Mouse (Mus musculus) liver, embryonic 12.5 days (tissue): Measurements from ENCODE around the gene A830005F24Rik. TPM values are rescaled to one million over a fixed set of nuclear protein-coding genes. Genes with fewer than 3 reads are reported as not detected.

Experiments
- ATAC-seq: fragments of 200-750 bp; cut with Nextera tagmentation; 2 replicates; pipeline ENCODE4 v1.8.0; 2017; ENCODE audit warnings: moderate number of reproducible peaks, mild to moderate bottlenecking, moderate library complexity
- H3K27ac ChIP-seq: fragments of 300-500 bp; sonication (generic); 2 replicates; pipeline ENCODE4 v1.5.1; 2016; ENCODE audit warnings: mild to moderate bottlenecking
- H3K27me3 ChIP-seq: fragments of 300-500 bp; sonication (generic); replicated peaks from 2 replicates; pipeline ENCODE4 v1.6.1; 2016; ENCODE audit warnings: mild to moderate bottlenecking, moderate library complexity
- H3K36me3 ChIP-seq: fragments of 300-500 bp; sonication (generic); 2 replicates; pipeline ENCODE4 v1.6.1; 2016; ENCODE audit warnings: mild to moderate bottlenecking, moderate library complexity
- H3K4me1 ChIP-seq: fragments of 300-500 bp; sonication (generic); 2 replicates; pipeline ENCODE4 v1.6.1; 2016
- H3K4me2 ChIP-seq: fragments of 300-500 bp; sonication (generic); 2 replicates; pipeline ENCODE4 v1.6.1; 2016; ENCODE audit warnings: mild to moderate bottlenecking, moderate library complexity
- H3K4me3 ChIP-seq: fragments of 300-500 bp; sonication (generic); 2 replicates; pipeline ENCODE4 v1.5.1; 2016; ENCODE audit warnings: mild to moderate bottlenecking, moderate library complexity
- H3K9ac ChIP-seq: fragments of 300-500 bp; sonication (generic); 2 replicates; pipeline ENCODE4 v1.6.1; 2016; ENCODE audit warnings: mild to moderate bottlenecking, moderate library complexity
- H3K9me3 ChIP-seq: fragments of 300-500 bp; sonication (generic); replicated peaks from 2 replicates; pipeline ENCODE4 v1.6.1; 2016; ENCODE audit warnings: mild to moderate bottlenecking, moderate library complexity
- WGBS: fragments of 180-500 bp; shearing (Covaris S2); methylation state at CpG from one replicate; pipeline ENCODE4 v1.1.7; 2016; ENCODE audit not compliant: insufficient replicate concordance; 5-methylcytosine and 5-hydroxymethylcytosine counted together
- polyA plus RNA-seq: library from polyadenylated mRNA; unstranded; fragments of >200 nt; fragmentation: Nextera tagmentation; extraction: Ambion mirVana; gene quantifications from 2 replicates; pipeline ENCODE4 v1.2.1, GENCODE M21; 2016

A830005F24Rik gene
- 0.32 and 0.35 TPM in 2 replicates for polyA plus RNA-seq

DNA sequence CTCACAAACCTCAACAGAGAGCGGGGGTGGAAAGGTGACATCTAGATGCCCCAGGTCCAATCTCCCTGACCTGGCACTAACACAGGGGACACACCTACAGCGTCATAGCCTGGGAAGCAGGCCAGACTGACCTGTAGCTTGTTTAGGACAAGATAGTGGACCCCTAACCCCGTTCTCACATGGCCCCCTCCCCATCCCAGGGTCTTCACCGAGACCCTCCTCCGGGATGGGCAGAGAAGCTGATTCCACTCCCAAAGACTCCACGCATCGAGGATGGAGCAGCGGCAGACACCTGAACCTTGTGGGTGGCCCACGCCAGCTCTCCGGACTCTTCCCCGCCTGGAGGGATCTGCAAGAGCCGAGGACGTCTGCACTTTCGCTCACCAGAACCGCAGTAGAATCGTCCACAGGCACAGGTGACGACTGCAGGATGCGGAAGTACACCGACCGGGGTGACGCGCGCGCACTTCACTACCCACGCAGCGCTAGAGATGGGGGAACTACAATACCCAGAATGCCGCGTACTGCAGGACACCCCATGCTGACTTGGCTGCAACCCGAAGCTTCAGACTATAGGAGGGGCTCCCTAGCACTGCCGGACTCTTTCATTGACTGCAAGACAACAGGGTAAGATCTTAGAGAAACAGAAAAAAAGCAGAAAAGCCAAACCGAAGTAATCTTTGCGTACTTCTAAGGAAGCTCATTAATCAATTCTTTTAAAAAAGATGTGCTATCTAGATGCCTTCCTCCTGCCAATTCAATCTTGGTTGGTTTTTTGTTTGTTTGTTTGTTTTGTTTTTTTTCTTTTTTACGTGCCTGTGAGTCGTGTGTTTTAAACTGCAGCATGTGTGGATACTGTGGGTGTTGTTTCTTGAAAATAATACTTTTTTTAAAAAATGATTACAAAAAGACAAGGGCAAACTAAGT lies at the start of gene A830005F24Rik, which contains the start of gene Zfp169:
A830005F24Rik (plus strand) TSS at position 568 of the 927 bp plus-strand sequence.
Zfp169 (minus strand) TSS at position 449 of the 927 bp plus-strand sequence.
- no peaks in the 10 kb centered on the region for H3K36me3 ChIP-seq
- 2% methylated on average over 34 of the region's 34 CpGs for WGBS
- peak within 1 kb of the TSS; percentile 77 for H3K4me3 ChIP-seq
- peak; percentile 99 for ATAC-seq
- peaks cover 19% of the 10 kb centered on the region for H3K4me1 ChIP-seq
- peak within 1 kb of the TSS; percentile 82 for H3K9ac ChIP-seq
- no peak within 1 kb of the TSS for H3K27ac ChIP-seq
- H3K27me3 ChIP-seq = 0 out of 2 replicates have a peak, but pooled peaks cover under 1% of the 10 kb centered on the region
- peak within 1 kb of the TSS; percentile 83 for H3K4me2 ChIP-seq
- H3K9me3 ChIP-seq = no peaks in the 10 kb centered on the region

DNA sequence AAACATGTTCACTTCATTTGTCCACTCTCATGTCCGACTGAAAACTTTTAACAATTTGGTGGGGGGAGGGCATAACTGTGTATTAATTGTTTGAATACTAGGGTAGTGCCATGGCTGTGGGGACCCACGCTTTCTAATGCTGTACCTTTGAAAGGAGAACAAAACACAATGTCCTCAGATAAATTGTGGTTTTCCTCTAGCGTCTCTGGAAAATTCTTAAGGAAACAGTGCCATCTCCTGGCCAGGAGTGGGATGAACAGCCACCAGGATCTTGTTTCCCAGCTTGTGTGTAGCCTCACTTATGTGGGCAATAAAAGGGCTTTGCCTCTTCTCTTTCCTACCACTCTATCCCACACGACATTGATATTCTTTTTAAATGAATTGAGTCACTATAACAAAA lies 49.2 kb upstream of the A830005F24Rik start:
- Histone ChIP-seq H3K9ac (no peak overlapping the region), H3K9me3 (no peaks in the 10 kb centered on the region), H3K36me3 (no peaks in the 10 kb centered on the region), H3K27me3 (peaks cover 8% of the 10 kb centered on the region; the same call in 1 of the 2 replicates), H3K4me1 (no peaks in the 10 kb centered on the region), H3K27ac (no peak overlapping the region), H3K4me3 (no peak overlapping the region), H3K4me2 (no peak overlapping the region)
- WGBS = 13% methylated on average over 4 of the region's 4 CpGs
- no peak for ATAC-seq

DNA sequence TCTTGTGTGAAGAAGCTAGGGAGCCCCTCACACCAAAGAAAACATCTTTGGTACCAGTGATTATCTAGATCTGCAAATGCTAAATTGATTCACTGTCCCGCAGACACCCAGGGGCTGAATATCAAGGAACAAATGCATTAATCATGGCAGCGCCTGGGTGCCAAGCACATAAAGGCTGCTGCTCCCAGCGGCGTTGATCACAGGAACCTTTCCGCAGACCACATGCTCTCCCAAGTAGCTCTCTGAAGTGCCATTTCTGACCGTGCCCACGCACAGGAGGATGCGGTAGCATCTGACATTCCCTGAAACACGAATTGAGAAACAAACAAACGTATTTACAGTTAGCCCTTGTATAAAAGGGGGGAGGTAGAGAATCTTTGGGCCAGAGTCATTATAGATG lies 47.2 kb upstream of the A830005F24Rik start:
- H3K9ac ChIP-seq = no peak overlapping the region
- H3K27ac ChIP-seq = no peak overlapping the region
- H3K4me1 ChIP-seq = no peaks in the 10 kb centered on the region
- no peaks in the 10 kb centered on the region for H3K9me3 ChIP-seq
- H3K27me3 ChIP-seq = peaks cover 8% of the 10 kb centered on the region; the same call in 1 of the 2 replicates
- H3K4me3 ChIP-seq = no peak overlapping the region
- 57% methylated on average over 10 of the region's 10 CpGs for WGBS
- no peaks in the 10 kb centered on the region for H3K36me3 ChIP-seq
- no peak overlapping the region for H3K4me2 ChIP-seq
- ATAC-seq = no peak

DNA sequence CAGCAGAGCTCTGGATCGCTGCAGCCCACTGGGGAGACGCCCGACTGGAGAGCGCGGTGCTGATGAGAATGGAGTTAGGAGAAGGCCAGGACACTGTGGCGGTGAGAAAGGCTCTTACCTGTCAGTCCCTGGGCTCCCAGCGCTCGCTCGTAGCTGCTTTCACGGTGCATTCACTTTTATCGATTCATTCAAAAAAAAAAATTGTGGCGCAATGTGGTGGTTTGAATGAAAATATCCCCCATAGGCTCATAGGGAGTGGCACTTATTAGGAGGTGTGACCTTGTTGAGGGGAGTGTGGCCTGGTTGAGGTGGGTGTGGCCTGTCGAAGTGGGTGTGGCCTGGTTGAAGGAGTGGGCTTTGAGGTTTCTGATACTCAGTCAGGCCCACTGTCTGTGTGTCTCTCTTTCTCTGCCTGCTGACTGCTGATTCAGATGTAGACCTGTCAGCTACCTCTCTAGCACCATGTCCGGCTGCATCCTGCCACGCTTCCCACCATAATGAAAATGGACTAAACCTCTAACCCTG lies 44.7 kb upstream of the A830005F24Rik start:
- no peak overlapping the region for H3K4me2 ChIP-seq
- no peak for ATAC-seq
- peaks cover 8% of the 10 kb centered on the region; the same call in 1 of the 2 replicates for H3K27me3 ChIP-seq
- 56% methylated on average over 15 of the region's 15 CpGs for WGBS
- H3K4me1 ChIP-seq = no peaks in the 10 kb centered on the region
- no peak overlapping the region for H3K27ac ChIP-seq
- H3K9ac ChIP-seq = no peak overlapping the region
- no peaks in the 10 kb centered on the region for H3K36me3 ChIP-seq
- no peak overlapping the region for H3K4me3 ChIP-seq
- H3K9me3 ChIP-seq = no peaks in the 10 kb centered on the region

DNA sequence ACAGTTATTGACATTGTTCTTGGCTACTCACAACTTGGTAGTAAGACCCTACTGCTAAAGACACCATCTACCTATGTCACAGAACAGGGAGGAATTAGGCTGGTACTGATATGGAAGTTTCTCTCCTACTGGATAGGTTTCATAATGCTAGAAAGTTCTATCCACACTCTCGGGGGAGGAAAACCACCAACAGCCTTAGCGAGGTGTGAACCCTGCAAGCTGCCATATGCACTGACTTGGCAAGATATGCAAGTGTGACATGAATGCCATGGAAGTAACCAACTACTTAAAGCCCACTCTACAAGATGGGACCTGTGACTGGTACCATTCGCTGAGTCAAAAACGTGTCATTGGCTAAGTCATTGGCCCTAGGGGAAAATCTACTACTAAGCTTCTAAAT lies 29.8 kb upstream of the A830005F24Rik start:
- H3K9ac ChIP-seq = no peak overlapping the region
- WGBS = 80% methylated on average over 4 of the region's 4 CpGs
- H3K4me1 ChIP-seq = no peaks in the 10 kb centered on the region
- no peak overlapping the region for H3K27ac ChIP-seq
- ATAC-seq = no peak
- peaks cover 15% of the 10 kb centered on the region for H3K36me3 ChIP-seq
- no peaks in the 10 kb centered on the region for H3K9me3 ChIP-seq
- H3K4me3 ChIP-seq = no peak overlapping the region
- no peak overlapping the region for H3K4me2 ChIP-seq
- H3K27me3 ChIP-seq = no peaks in the 10 kb centered on the region

DNA sequence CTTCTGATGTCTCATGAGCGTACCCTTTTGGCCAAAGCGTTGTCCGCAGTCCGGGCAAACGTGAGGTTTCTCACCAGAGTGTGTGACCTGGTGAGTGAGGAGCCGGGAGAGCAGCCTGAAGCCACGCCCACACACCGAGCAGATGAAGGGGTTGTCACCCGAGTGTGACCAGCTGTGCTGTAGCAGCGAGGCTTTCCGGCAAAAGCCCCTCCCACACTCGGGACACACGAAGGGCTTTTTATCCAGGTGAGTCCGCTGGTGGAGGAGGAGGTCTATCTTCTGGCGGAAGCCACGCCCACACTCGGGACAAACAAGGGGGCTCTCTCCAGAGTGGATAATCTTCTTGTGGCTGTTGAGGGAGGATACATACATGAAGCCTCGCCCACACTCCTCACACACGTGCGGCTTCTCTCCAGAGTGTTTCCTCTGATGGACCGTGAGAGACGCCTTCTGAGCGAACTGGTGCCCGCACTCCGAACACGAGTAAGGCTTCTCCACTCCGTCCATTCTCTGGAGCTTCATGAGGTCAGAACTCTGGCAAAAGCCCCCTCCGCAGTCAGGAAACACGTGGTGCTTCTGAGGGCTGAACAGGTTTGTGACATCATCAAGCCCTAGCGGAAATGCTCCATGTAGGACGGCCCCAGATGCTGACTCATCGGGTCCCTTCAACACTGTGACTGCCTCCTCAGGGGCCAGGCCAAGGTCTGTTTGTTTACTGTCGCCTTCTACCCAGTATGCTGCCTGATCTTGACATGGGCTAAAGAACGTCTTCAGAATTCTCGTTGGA lies 22.8 kb upstream of the A830005F24Rik start:
- H3K9me3 ChIP-seq = no peaks in the 10 kb centered on the region; the same call in 1 of the 2 replicates
- H3K36me3 ChIP-seq = peaks cover 74% of the 10 kb centered on the region
- WGBS = 87% methylated on average over 35 of the region's 35 CpGs

DNA sequence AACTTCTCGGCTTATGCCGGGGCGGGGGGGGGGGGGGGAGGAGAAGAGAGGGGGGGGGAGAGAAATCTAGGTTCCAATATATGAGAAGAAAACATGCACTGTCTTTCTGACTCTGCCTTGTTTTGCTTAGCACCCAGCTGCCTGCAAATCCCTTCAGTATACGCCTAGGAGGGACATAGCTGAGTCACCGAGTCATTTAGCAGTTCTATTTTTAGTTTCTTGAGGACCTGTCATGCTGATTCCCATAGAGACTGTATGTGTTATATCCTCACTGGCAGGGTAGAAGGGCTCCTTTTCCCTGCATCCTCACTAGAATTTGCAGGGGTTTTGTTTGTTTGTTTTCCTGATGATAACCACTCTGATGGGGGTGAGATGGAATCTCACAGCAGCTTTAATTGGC lies 20.2 kb upstream of the A830005F24Rik start:
- Histone ChIP-seq H3K4me2 (no peak overlapping the region), H3K4me3 (no peak overlapping the region), H3K9ac (no peak overlapping the region), H3K9me3 (peaks cover 3% of the 10 kb centered on the region; the same call in 1 of the 2 replicates), H3K36me3 (peaks cover 78% of the 10 kb centered on the region), H3K4me1 (no peaks in the 10 kb centered on the region), H3K27me3 (no peaks in the 10 kb centered on the region), H3K27ac (no peak overlapping the region)
- no peak for ATAC-seq
- WGBS = 61% methylated on average over 5 of the region's 5 CpGs

More for the DNA sequence above, 22.8 kb upstream of the A830005F24Rik start:
- Histone ChIP-seq H3K27me3 (no peaks in the 10 kb centered on the region), H3K4me1 (no peaks in the 10 kb centered on the region), H3K9ac (no peak overlapping the region), H3K27ac (no peak overlapping the region), H3K4me2 (no peak overlapping the region), H3K4me3 (no peak overlapping the region)
- ATAC-seq = no peak

DNA sequence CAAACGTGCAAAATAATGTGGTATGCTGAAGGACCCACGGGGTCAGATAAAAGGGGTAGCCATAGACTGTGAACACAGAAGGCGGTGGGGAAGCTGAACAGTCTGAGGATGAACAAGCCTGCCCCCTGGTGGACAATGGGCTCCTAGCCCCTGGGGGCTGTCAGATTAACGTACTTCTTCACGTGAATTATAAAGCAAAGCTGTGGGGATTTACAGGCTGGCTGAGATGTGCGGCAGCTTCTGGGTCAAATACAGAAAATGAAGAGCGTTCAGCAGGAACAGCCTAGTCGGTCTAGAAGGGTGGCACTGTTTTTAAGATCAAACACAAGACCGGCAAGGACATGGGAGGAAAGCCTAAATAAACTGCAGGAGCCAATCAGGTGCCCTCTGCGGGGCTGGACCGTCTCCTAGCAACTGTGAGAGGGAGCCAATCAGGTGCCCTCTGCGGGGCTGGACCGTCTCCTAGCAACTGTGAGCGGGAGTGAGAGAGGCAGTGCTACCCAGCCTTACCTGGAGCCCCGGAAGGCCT lies 15.6 kb upstream of the A830005F24Rik start:
- Histone ChIP-seq H3K4me3 (no peak overlapping the region), H3K4me2 (no peak overlapping the region)
- 49% methylated on average over 15 of the region's 15 CpGs for WGBS

DNA sequence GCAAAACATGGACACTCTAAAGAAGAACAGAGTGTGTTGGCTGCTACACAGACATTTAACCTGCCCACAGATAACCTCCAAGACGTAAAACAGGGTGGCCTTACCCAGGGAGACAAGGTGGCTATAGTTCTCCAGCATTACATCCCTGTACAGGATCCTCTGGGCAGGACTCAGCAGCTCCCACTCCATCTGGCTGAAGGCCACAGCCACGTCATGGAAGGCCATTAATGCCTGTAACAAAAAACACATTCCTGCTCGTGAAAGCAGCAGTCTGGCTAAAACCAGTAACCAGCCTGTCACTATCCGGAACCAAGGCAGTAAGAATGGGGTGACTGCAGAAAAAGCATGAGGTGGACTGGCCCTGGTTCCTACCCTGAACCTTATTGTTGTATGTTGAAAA lies 14.7 kb upstream of the A830005F24Rik start:
- 70% methylated on average over 4 of the region's 4 CpGs for WGBS
- Histone ChIP-seq H3K4me2 (no peak overlapping the region), H3K4me3 (no peak overlapping the region), H3K27ac (no peak overlapping the region), H3K27me3 (no peaks in the 10 kb centered on the region), H3K9me3 (peaks cover 7% of the 10 kb centered on the region; the same call in 1 of the 2 replicates), H3K9ac (no peak overlapping the region), H3K4me1 (no peaks in the 10 kb centered on the region), H3K36me3 (peaks cover 47% of the 10 kb centered on the region)
- no peak for ATAC-seq

More for the DNA sequence above, 15.6 kb upstream of the A830005F24Rik start:
- Histone ChIP-seq H3K9ac (no peak overlapping the region), H3K4me1 (no peaks in the 10 kb centered on the region), H3K27me3 (no peaks in the 10 kb centered on the region), H3K36me3 (peaks cover 46% of the 10 kb centered on the region), H3K27ac (no peak overlapping the region), H3K9me3 (0 out of 2 replicates have a peak, but pooled peaks cover 3% of the 10 kb centered on the region)
- 0 out of 2 replicates have a peak, but pooled peaks have one; percentile 49 for ATAC-seq

DNA sequence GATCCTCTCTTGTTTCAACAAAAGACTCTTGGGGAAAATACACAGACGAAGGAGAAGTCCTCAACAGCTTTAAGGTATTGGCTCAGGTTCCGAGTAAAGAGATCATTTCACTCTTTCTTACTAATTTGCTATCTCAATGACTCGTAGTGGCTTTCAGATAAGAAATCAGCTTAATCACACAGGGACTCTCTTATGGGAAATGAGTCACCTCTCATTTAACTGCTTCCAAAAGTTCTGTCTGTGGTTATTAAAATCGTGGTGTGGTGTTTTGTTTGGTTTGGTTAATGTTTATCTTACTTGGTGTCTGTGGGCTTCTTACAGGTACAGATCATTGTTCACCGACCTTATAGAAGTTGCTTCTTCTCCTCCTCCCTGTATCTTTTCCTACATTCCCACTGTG lies 10.9 kb upstream of the A830005F24Rik start:
- H3K4me3 ChIP-seq = no peak overlapping the region
- ATAC-seq = no peak

DNA sequence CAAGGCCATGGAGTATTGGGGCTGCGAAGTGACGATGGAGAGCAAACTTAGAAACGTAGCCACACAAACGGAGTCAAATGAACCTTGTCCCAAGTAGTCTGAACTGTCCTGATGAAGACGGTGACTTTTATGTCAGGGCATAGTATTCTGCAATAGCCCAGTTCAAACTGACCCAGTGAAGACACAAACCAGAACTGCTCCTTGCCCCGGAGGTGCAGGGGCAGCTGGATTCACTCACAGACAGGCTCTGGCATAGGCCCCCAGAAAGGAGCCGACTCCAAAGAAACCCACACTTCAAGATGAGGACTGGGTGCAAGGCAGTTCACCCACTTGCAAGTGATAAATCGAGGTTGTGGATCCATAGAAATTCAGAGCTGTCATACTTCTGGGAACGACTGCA lies 4.7 kb upstream of the A830005F24Rik start:
- H3K27me3 ChIP-seq = no peaks in the 10 kb centered on the region
- peaks cover 13% of the 10 kb centered on the region for H3K4me1 ChIP-seq
- no peak overlapping the region for H3K27ac ChIP-seq
- WGBS = 79% methylated on average over 9 of the region's 9 CpGs
- no peak overlapping the region for H3K9ac ChIP-seq
- no peak overlapping the region for H3K4me2 ChIP-seq
- peaks cover 24% of the 10 kb centered on the region for H3K36me3 ChIP-seq
- H3K4me3 ChIP-seq = no peak overlapping the region
- no peak for ATAC-seq
- H3K9me3 ChIP-seq = peaks cover 3% of the 10 kb centered on the region; the same call in 1 of the 2 replicates

More for the DNA sequence above, 10.9 kb upstream of the A830005F24Rik start:
- Histone ChIP-seq H3K9me3 (peaks cover 7% of the 10 kb centered on the region; the same call in 1 of the 2 replicates), H3K4me2 (no peak overlapping the region), H3K4me1 (no peaks in the 10 kb centered on the region), H3K27ac (no peak overlapping the region), H3K36me3 (peaks cover 52% of the 10 kb centered on the region), H3K27me3 (no peaks in the 10 kb centered on the region), H3K9ac (no peak overlapping the region)
- WGBS = 58% methylated on average over 5 of the region's 5 CpGs
